Mouse (Mus musculus): ENCODE data around the gene Fmo5.

Fmo5 gene

DNA sequence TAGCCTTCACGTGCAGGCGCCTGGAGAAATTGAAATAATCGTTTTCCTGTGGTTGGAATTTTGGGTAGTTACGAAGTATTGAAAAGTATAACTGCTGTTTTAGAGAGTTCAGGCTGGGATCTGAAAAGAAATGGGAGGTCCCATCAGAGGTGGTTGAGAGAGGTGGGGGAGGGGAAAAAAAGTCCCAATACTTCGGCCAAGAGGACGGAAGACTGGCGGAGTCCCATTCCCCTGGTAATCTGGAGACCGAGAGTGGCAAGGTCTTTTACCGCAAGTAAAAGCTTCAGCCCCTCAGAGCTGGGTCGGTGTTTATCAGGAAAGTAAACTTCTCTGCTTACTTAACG lies 53.5 kb downstream of the Fmo5 start:
- no peak for DNase-seq

DNA sequence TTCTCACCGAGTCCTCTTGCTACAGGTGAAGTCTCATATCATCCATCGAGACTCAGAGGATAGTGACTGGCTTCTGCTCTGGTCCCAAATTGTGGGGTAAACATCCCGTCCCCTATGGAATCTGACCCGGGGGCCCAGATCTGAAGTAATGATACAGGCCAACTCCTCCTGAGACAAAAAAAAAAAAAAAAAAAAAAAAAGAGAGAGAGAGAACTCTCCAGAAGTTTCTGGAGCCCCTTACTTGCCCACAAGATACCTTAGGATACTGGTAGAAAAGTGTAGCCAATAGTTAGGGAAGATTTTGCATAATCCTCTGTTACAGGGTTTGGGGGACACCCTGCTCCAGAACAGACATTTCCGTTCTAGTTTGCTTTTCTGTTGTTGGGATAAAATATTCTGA lies 54.0 kb downstream of the Fmo5 start:
- DNase-seq: no peak

DNA sequence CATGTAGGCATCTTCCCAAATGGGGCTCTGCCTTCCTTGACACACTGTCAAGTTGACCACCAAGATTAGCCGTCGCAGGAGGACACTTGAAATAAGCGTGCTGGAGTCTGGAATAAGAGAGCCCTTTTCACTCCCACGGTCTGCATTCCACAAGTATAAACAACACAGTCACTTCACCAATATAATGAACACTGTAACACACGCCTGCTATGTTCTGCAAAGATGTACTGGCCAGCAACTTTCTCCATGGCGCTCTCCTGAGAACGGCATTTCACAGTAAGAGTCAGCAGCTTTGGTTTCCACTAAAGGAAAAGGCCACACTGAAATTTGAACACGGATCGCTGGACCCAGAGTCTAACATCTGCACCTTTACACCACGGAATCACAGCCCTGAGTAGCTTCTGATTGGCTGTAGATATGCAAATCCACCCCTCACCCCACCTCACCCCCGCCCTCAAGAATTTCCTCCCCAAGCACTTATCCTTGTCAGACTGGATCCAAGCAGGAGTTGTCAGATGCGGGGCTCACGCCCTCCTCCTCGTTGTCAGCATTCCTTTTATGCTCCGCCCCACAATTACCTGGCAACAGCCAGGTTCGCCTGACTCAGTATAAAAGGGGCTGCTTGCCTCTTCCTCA lies 55.1 kb downstream of the Fmo5 start:
- no peak for DNase-seq

DNA sequence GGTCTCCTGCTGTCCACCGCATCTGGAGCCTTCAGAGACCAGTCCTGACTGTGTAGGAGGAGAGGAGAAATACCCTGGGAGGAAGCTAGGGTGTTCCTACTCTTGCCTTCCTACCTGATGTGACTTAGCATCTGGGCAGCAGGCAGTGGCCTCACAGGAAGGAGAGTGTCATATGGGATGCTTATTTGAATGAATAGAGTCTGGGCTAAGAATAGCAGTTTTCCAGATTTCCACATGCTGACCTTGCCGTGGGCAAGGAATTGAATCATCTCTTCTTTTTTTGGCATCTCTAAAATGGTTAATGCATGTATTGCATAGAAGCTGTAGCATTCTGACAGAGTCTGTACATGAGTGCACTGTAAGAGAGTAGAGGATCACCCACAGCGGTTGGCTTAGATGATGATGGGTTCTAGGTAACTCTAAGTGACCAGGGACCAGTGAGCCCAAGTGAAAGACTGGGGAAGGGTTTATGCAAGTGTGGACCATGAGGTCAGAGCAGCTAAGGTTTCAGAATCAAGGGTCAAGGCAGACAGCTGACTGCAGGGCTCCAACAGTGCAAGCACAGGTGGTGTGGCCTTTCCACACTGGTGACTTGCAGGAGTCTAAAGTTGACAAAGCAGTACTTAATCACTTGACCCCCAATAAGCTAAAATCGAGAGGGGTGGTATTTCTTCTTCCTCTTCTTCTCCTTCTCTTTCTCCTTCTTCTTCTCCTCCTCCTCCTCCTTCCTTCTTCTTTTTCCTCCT lies 57.9 kb downstream of the Fmo5 start:
- no peak for DNase-seq

DNA sequence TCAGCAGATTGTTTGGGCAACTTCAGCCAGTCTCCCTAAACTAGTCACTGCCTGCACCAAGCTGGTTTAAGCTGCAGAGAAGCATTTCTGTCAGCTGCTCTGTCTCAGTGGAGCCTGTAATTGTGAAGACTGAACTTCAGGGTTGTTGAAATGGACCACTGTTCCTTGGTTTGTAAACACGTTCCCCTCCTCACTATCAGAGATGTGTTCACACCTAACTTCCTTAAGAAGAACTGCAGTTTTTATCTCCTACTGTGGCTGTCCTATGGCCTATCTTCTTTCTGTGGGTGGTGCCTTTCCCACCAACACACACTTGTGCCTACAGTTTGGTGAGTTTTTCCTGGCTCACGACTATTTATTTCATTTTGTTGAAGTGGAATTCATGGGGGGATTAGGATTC lies 60.7 kb downstream of the Fmo5 start:
- no peak for DNase-seq

DNA sequence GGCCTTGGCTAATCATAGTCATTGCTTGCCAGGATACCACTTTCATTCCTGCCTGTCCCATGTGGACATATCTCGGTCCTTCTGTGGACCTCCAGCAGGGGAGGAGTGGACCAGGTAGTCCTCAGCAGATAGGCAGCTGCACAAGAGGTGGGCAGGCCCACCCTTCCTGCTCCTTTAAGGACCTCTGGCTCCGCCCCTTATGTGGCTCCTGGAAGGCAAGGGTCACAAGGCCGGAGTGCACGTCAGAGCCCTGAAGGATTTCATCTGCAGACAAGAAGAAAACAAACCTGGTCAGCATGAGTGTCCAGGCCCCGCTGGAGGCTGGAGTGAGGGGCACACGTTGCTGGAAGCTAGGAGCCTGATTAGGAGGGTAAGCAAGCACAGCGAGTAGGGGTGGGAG lies 62.0 kb downstream of the Fmo5 start:
- DNase-seq: no peak

DNA sequence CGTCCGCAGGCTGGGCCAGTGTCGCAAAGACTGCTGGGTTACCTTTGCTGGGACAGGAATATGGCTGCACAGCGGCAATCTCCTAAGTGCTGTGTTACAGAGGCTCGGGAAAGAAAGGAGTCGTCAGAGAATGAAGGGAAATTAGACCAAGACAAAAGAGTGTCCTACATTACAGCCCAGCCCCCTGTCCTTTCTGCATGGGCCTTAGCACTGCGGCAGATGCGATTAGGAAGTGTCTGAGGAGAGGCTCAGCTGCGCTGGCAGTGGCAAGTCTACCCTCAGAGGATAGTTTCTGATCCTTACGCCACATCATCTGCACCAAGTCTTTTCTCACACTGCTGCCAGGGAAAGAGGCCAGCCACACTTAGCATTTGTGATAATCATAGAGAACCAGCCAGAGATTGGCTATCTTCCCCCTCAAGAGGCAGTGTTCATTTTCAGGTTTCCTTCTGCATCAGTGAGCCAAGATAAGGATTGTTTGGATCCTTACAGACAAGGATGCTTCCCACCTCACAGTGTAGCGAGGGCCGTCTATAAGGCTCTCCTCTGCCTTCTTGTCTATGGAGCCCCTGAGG lies 62.9 kb downstream of the Fmo5 start:
- DNase-seq: no peak

DNA sequence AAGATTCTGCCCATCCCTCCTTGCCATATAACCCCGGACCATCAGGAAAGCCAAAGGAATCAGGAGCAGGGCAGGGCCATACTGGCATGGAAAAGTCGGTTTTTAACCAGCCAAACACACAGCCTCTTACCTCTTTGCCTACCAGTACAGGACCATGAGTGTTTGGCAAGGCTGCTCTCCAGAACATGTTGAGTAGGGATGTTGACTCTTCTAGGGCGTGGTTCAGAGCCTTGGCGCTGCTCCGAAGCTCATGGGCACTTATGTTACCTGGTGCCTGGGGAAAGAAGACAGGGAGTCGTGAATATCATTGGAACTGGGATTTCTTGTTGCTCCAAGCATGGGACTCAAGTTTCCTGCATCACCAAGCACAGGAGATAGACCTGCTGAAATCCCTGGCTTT lies 65.2 kb downstream of the Fmo5 start:
- no peak for DNase-seq

DNA sequence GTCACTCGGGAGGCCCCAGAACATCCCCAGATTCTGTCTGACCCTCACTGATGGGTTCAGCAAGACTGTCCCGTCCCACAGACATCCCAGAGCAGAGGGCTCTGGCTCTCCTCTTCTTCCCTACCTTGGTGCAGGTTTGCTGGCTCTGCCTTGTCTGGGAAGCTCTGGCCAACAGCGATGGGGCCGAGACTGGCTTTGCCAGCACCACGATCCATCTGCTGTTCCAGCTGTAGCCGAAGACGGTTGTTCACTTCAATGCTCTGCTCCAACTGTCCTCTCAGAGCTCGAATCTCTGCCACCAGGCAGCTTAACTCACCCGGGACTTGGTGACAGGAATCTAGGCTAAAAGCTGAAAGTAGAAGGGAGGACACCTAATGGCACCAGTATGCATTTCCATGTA lies 68.3 kb downstream of the Fmo5 start:
- no peak for DNase-seq

DNA sequence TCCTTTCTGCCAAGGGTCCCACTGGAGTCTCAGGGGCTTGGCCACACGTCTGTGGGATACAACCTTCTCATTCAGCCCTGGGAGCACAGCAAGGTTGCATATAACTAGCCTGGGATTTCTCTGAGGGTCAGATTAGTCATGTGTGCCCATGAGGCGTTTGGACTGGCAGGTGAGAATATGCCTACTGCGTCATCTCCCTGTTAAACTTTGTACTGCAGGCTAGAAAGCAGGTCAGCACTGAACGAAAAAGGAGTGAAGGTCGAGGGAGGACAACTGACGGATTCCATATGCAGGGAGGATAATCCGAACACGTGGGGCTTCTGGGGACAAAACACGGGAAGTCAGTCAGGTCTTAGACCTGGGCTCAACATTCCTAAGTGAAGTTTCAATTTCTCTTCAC lies 68.7 kb downstream of the Fmo5 start:
- no peak for DNase-seq

DNA sequence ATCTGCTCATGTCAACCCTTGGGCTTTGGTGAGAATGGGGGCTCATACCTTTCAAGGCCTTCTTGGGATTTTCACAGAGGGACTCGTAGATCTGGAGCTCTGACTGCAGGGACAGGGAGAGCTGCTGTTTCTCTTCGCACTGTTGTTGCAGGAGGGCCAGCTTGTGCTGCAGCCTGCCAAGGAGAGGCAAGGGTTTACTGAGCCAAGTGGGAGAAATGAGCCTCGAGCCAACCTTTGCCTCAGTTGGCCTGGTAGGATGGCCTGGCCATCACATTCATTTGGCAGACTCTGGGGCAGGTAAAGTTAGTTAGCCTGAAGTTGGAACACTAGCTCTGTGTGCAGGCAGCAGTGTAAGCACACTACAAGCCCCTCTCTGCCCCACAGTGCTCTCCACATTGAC lies 70.5 kb downstream of the Fmo5 start:
- no peak for DNase-seq

DNA sequence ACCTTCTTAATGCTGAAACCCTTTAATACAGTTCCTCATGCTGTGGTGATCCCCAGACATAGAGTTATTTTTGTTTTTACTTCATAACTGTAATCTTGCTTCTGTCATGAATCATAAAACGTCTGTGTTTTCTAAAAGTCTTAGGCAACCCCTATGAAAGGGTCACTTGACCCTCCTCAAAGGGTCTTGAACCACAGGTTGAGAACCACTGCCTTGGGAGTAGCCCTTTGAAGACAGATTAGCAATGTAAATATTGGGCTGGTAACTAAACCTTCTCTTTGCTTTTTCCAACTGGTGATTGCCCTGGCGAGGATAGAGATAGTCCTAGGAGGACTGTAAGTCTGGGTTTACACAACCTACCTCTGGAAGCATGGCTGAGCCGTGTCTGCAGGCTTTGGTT lies 72.6 kb downstream of the Fmo5 start:
- DNase-seq: no peak

DNA sequence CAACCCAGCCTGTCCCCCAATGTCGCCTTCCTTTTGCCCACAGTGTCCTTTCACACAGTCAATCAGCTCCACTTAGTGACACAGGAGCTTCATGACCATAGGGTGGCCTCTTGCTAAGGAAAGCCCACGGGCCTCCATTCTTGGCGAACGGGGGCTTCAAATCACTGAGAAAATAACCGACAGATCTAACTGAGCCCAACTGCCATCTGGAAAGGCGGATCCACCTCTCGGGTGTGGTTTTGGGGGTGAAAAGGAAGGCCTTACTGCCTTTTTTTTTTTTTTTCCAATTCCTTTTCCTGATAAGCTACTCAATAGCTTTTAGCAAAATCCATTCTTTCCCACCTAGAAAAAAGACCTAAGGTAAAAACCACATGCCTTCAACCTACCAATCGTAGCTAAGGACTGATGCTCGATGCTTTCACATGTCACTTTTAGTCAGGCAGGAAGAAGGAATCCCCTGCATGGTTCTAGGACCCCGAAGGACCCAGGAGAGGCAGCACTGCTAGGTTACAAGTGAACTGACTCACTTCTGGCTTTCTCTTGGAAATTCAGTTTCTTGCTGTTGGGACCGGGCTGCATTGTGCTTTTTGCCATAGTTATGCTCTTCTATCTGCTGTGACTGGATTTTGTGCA lies 74.0 kb downstream of the Fmo5 start:
- no peak for DNase-seq
